Mouse (Mus musculus): ENCODE measurements around the gene Atad1.

GRCm38 (mm10) chr19:32651046-32651445, 88.5 kb downstream of the Atad1 start:
- no peak for TF ChIP-seq CTCF (IDR thresholded peaks at IDR 0.05; ENCODE audit: low read depth, low read length)
- no peak for TF ChIP-seq POLR2A (IDR thresholded peaks at IDR 0.05; ENCODE audit: borderline replicate concordance, low read depth, low read length)

All from bone marrow macrophage, adult 2 months (primary cell).